Mouse (Mus musculus) midbrain, embryonic 14.5 days (tissue): ENCODE data around the gene Adar. TPM values are rescaled to one million over a fixed set of nuclear protein-coding genes. Genes with fewer than 3 reads are reported as not detected.

Source experiments
- ATAC-seq: fragments of 200-750 bp; cut with Nextera tagmentation; 2 replicates; pipeline ENCODE4 v1.8.0; 2017; ENCODE audit warnings: moderate number of reproducible peaks, moderate library complexity; ENCODE audit not compliant: low FRiP score, low TSS enrichment
- DNase-seq: peaks from one replicate; pipeline ENCODE4 v3.0.0-alpha.2; 2015
- H3K27ac ChIP-seq: fragments of 300-500 bp; sonication (generic); replicated peaks from 2 replicates; pipeline ENCODE4 v1.5.1; 2014; ENCODE audit warnings: mild to moderate bottlenecking, low read depth, low read length, moderate library complexity
- H3K27me3 ChIP-seq: fragments of 300-500 bp; sonication (generic); 2 replicates; pipeline ENCODE4 v1.6.1; 2014; ENCODE audit warnings: low read length, control low read depth, mixed read lengths; ENCODE audit not compliant: control insufficient read depth, insufficient read depth
- H3K36me3 ChIP-seq: fragments of 300-500 bp; sonication (generic); 2 replicates; pipeline ENCODE4 v1.6.1; 2014; ENCODE audit warnings: low read length, control low read depth; ENCODE audit not compliant: control insufficient read depth, insufficient read depth
- H3K4me1 ChIP-seq: fragments of 300-500 bp; sonication (generic); 2 replicates; pipeline ENCODE4 v1.6.1; 2014; ENCODE audit warnings: mild to moderate bottlenecking, antibody characterized with exemption, low read length, control low read depth; ENCODE audit not compliant: control insufficient read depth, insufficient read depth
- H3K4me2 ChIP-seq: fragments of 300-500 bp; sonication (generic); 2 replicates; pipeline ENCODE4 v1.6.1; 2014; ENCODE audit warnings: mild to moderate bottlenecking, low read length, moderate library complexity
- H3K4me3 ChIP-seq: fragments of 300-500 bp; sonication (generic); replicated peaks from 2 replicates; pipeline ENCODE4 v1.5.1; 2014; ENCODE audit warnings: low read depth, low read length
- H3K9ac ChIP-seq: fragments of 300-500 bp; sonication (generic); replicated peaks from 2 replicates; pipeline ENCODE4 v1.6.1; 2014; ENCODE audit warnings: mild to moderate bottlenecking, low read length, moderate library complexity
- H3K9me3 ChIP-seq: fragments of 300-500 bp; sonication (generic); 2 replicates; pipeline ENCODE4 v1.6.1; 2016; ENCODE audit warnings: low read length, control low read depth, mixed read lengths; ENCODE audit not compliant: control insufficient read depth
- WGBS: fragments of 180-500 bp; shearing (Covaris S2); extraction: QIAGEN DNeasy Blood & Tissue Kit; methylation state at CpG from one replicate; pipeline ENCODE4 v1.1.7; 2014; 5-methylcytosine and 5-hydroxymethylcytosine counted together
- polyA plus RNA-seq: library from polyadenylated mRNA; unstranded; fragments of >200 nt; fragmentation: Nextera tagmentation; extraction: Ambion mirVana; gene quantifications from 2 replicates; pipeline ENCODE4 v1.2.1, GENCODE M21; 2014

The Adar gene
- polyA plus RNA-seq, 1 experiment from 2014 or later, result 33.6 TPM

DNA sequence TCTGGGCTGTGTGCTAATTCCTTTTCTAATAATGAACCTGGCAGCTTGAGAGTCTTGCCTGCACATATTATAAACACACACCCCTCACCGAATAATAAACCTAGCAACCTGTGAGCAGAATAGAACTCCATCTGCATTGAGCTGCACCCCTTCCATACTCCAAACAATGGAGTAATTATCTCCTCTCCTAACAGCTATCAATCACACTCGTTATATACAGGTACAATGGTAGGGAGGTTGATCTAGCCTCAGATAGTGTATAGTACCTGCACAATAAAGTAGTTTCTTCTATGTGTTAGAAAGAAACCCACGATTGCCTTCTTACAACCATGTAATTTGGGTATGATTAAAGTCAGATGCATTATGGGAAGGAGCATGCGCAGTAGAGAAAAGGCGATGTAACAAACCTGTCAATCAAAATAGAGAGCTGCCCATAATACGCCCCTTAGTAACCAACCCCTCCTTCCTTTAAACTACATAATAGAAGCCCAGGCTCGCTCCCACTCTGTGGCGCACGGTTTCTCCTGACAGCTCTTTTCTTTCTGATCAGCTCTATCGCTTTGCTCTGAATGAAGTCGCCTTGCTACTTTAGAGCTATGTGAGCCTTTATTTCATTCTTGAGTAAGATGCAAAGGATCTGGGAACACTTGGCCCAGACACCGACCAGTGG, 18.5 kb upstream of the Adar start:
- peak overlapping the region; percentile 19; the same call in 1 of the 2 replicates for H3K4me2 ChIP-seq
- H3K9me3 ChIP-seq, result no peaks in the 10 kb centered on the region
- peak overlapping the region; percentile 66 for H3K27ac ChIP-seq
- no peaks in the 10 kb centered on the region for H3K4me1 ChIP-seq
- no peak overlapping the region for H3K4me3 ChIP-seq
- H3K27me3 ChIP-seq, result no peaks in the 10 kb centered on the region
- DNase-seq, result peak; percentile 70
- 47% methylated on average over 12 of the region's 12 CpGs for WGBS
- H3K36me3 ChIP-seq, result no peaks in the 10 kb centered on the region
- H3K9ac ChIP-seq, result no peak overlapping the region
- no peak for ATAC-seq

DNA sequence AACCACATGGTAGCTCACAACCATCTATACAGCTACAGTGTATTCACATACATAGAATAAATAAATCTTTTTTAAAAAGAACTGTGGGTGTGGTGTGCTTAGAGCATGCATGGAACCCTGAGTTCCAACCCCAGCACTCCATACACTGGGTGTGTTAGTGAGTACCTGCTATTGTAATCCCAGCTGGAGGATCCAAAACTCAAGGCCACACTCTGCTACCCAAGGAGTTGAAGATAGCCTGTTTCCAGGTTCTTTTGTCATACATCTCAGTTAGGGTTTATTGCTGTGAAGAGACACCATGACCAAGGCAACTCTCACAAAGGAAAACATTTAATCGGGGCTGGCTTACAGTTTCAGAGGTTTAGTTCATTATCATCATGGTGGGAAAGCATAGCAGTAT, 15.9 kb upstream of the Adar start:
- DNase-seq (no peak), ATAC-seq (no peak)
- Histone ChIP-seq H3K27me3 (no peaks in the 10 kb centered on the region), H3K4me2 (no peak overlapping the region), H3K36me3 (no peaks in the 10 kb centered on the region), H3K9me3 (no peaks in the 10 kb centered on the region), H3K27ac (no peak overlapping the region), H3K4me1 (no peaks in the 10 kb centered on the region), H3K4me3 (no peak overlapping the region), H3K9ac (no peak overlapping the region)
- WGBS, result 84% methylated on average over 1 of the region's 1 CpGs

DNA sequence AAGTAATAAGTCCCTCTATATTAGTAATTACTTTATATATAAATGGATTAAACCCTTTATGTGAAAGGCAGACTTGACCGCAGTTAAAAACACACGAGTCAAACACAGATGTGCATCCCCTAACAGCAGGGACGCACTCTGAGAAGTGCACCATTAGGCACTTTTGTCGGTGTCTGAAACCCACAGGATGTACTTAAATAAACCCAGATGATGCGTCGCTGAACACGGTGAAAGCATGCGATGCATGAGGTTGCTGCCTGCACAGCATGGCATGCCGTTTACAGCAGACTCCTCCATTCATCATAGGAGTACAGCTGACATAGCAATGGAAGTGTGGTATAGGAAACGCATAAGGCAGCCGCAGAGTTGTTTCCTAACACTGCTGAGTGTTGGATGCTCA, 14.4 kb upstream of the Adar start:
- no peaks in the 10 kb centered on the region for H3K27me3 ChIP-seq
- 86% methylated on average over 11 of the region's 11 CpGs for WGBS

DNA sequence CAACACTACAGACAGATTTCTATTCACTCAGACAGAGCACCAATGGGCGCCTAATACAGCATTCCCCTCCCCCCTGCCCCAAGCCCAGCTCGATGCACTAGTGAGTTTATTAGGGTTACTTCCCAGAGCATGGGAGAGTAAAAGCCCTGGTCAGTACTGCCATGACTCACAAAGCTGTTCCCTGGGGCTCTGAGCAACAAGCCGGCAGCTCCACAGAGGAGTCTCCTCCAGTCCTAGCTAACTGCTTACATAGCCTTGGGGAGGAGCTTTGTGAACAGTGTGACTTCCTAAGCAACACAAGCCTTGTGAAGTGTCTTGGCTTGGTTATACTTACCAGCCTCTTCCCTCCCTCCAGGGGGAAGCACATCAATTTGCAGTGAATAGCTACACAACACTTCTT, 11.2 kb upstream of the Adar start:
- Histone ChIP-seq H3K27ac (no peak overlapping the region), H3K36me3 (no peaks in the 10 kb centered on the region), H3K4me2 (no peak overlapping the region), H3K9ac (no peak overlapping the region), H3K4me1 (no peaks in the 10 kb centered on the region), H3K9me3 (no peaks in the 10 kb centered on the region), H3K27me3 (no peaks in the 10 kb centered on the region), H3K4me3 (no peak overlapping the region)
- no peak for DNase-seq
- WGBS, result 50% methylated on average over 3 of the region's 3 CpGs
- ATAC-seq, result no peak

More for the DNA sequence above, 14.4 kb upstream of the Adar start:
- H3K9ac ChIP-seq, result no peak overlapping the region
- no peaks in the 10 kb centered on the region for H3K4me1 ChIP-seq
- ATAC-seq (no peak), DNase-seq (no peak)
- no peak overlapping the region for H3K27ac ChIP-seq
- H3K4me2 ChIP-seq, result no peak overlapping the region
- H3K4me3 ChIP-seq, result no peak overlapping the region
- no peaks in the 10 kb centered on the region for H3K9me3 ChIP-seq
- H3K36me3 ChIP-seq, result no peaks in the 10 kb centered on the region

DNA sequence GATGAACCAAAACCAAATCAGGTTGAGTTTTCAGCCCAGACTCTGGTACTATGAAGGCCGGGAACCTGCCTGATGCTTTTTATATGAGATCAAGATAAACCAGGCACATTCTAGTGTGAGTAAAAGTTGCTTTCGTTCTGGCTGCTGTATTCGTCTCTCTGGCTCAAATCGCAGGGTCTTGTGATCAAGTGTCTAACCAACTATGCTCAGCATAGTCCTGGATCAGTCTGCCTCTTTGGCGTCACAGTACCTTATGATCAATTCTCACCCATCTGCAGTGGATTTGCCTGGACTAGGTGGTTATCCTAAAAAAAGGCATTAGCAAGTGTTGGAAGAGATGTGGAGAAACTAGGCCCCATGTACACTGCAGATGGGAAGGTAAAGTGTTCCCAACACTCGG, 10.8 kb upstream of the Adar start:
- 85% methylated on average over 6 of the region's 6 CpGs for WGBS
- H3K4me3 ChIP-seq, result no peak overlapping the region
- H3K9ac ChIP-seq, result no peak overlapping the region
- ATAC-seq, result no peak
- H3K27ac ChIP-seq, result no peak overlapping the region
- H3K4me1 ChIP-seq, result no peaks in the 10 kb centered on the region
- no peaks in the 10 kb centered on the region for H3K9me3 ChIP-seq
- no peak for DNase-seq
- H3K4me2 ChIP-seq, result no peak overlapping the region
- no peaks in the 10 kb centered on the region for H3K27me3 ChIP-seq
- H3K36me3 ChIP-seq, result no peaks in the 10 kb centered on the region

DNA sequence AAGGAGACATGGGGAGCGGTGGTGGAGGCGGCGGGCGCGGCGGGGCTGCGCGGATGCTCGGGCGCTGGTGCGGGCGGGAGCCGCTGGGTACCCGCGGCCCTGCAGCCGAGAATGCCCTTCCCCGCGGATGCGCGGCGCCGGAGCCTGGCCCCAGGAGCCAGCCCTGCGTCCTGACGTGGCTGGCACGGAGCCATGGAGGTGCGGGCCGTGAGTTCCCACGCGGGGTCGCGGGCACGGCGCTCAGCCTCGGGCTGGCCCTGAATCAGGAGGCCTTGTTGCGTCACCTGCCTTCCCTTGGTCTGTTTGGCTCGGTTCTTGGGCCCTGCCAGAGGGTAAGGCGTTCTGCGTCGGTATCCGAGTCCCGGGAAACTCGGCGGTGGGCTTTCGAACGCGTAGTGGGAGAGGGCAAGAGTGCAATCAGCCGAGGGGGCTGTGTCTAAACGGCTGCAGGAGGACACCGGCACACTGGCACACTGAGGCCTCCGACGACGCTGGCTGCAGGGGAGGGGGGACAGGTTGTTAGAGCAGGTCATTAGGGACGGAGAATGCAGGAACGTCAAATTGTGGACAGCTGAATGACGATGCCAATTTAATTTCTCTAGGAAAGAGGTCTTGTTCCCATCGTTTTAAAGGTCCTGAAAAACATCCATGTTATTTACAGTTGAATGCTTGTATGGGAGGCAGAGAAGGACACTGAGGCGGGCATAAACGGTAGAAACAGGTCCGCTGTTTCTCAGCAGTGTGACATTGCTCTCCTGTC, 565 bp downstream of the Adar start:
- DNase-seq (peak; percentile 67), ATAC-seq (peak; percentile 73)
- peak overlapping the region; percentile 97 for H3K9ac ChIP-seq
- H3K4me2 ChIP-seq, result peak overlapping the region; percentile 81
- H3K27me3 ChIP-seq, result no peaks in the 10 kb centered on the region
- peak overlapping the region; percentile 95 for H3K4me3 ChIP-seq
- peak overlapping the region; percentile 91 for H3K27ac ChIP-seq
- peaks cover 15% of the 10 kb centered on the region for H3K4me1 ChIP-seq
- no peaks in the 10 kb centered on the region for H3K9me3 ChIP-seq
- 2% methylated on average over 59 of the region's 59 CpGs for WGBS
- H3K36me3 ChIP-seq, result no peaks in the 10 kb centered on the region

DNA sequence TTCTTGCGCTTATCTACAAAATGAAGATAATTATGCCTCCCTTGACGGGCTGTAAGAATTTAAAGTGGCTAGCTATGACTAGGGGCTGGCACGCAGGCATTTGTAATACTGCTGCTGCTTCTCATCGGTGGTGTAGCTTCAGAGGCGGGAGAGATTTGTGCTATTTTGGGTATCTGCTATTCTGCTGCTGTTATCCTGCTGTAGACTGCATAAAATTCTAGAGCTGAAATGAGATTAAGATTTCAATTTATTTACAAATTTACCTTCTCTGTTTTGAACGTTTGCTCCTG, 1.1 kb downstream of the Adar start:
- no peaks in the 10 kb centered on the region for H3K9me3 ChIP-seq
- H3K27ac ChIP-seq, result 0 out of 2 replicates have a peak overlapping the region, but pooled peaks have one; percentile 91
- ATAC-seq (no peak), DNase-seq (no peak)
- H3K9ac ChIP-seq, result peak overlapping the region; percentile 97
- H3K4me1 ChIP-seq, result peaks cover 15% of the 10 kb centered on the region
- H3K36me3 ChIP-seq, result no peaks in the 10 kb centered on the region
- 49% methylated on average over 6 of the region's 6 CpGs for WGBS
- peak overlapping the region; percentile 95 for H3K4me3 ChIP-seq
- no peaks in the 10 kb centered on the region for H3K27me3 ChIP-seq
- peak overlapping the region; percentile 81 for H3K4me2 ChIP-seq

DNA sequence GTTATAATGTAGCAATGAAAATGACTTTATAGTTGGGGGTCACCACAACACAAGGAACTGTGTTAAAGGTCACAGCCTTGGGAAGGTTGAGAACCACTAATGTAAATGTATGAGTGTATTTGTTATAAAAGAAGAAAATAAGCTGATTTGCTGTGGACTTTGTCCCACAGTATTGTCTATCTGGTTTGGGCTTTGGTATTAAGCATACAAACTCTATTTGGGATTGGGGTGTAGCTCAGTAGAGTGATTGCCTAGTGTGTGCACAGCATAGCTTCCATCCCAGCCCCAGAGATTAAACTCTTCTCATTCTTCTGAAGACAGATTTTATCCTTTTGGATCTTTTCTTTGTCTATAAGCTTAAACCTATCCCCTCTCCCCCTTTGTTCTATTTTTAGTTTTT, 7.2 kb downstream of the Adar start:
- Histone ChIP-seq H3K36me3 (no peaks in the 10 kb centered on the region), H3K4me2 (no peak overlapping the region), H3K9ac (no peak overlapping the region), H3K27ac (no peak overlapping the region), H3K4me1 (0 out of 2 replicates have a peak, but pooled peaks cover 4% of the 10 kb centered on the region), H3K27me3 (no peaks in the 10 kb centered on the region), H3K4me3 (no peak overlapping the region), H3K9me3 (no peaks in the 10 kb centered on the region)
- no peak for DNase-seq
- no peak for ATAC-seq
